Mouse (Mus musculus) cerebellum, postnatal 25 days (tissue): ENCODE measurements at regions not wholly inside any gene's neighbourhood (a gene's known extent, or its start where the extent isn't known, plus 50 kb on each side); places are given as distances from the start of the nearest gene placed in this dataset.

Experiments
- DNase-seq, 2 experiments: peaks; one replicate each; pipeline ENCODE4 v3.0.0; 2021; ENCODE audit warnings: mixed read lengths in 2 of 2

- DNase-seq = no peak
Observed at GRCm38 (mm10) chr2:139132121-139132520, 361.6 kb upstream of the Sptlc3 start.

GRCm38 (mm10) chr2:139147004-139147403 is 346.7 kb upstream of the Sptlc3 start:
- no peak for DNase-seq

- peak; percentile 24 to 57 for DNase-seq
Observed at GRCm38 (mm10) chr2:139179641-139180040, 314.1 kb upstream of the Sptlc3 start.

GRCm38 (mm10) chr2:139198281-139198680 is 295.4 kb upstream of the Sptlc3 start:
- peak; percentile 17 to 31 for DNase-seq

GRCm38 (mm10) chr2:139207649-139208048 is 286.1 kb upstream of the Sptlc3 start:
- DNase-seq = no peak

- DNase-seq = peak; percentile 20 to 22
Observed at GRCm38 (mm10) chr2:139220757-139221400, 272.8 kb upstream of the Sptlc3 start.

GRCm38 (mm10) chr2:139230453-139230852 is 263.3 kb upstream of the Sptlc3 start:
- DNase-seq = no peak

GRCm38 (mm10) chr2:139250138-139250537 is 243.6 kb upstream of the Sptlc3 start:
- no peak for DNase-seq

- no peak for DNase-seq
Observed at GRCm38 (mm10) chr2:139267119-139267518, 226.6 kb upstream of the Sptlc3 start.

- peak; percentile 77 to 84 for DNase-seq
Observed at GRCm38 (mm10) chr2:139276581-139276980, 217.1 kb upstream of the Sptlc3 start.

- DNase-seq = peak; percentile 89
Observed at GRCm38 (mm10) chr2:139277571-139277970, 216.1 kb upstream of the Sptlc3 start.

GRCm38 (mm10) chr2:139281056-139281455 is 212.7 kb upstream of the Sptlc3 start:
- no peak for DNase-seq

GRCm38 (mm10) chr2:139284315-139284714 is 209.4 kb upstream of the Sptlc3 start:
- peak; percentile 38 to 43 for DNase-seq

GRCm38 (mm10) chr2:139286446-139286845 is 207.3 kb upstream of the Sptlc3 start:
- no peak for DNase-seq

GRCm38 (mm10) chr2:139298541-139299152 is 195.1 kb upstream of the Sptlc3 start:
- no peak for DNase-seq

GRCm38 (mm10) chr2:139311401-139311812 is 182.3 kb upstream of the Sptlc3 start:
- peak; percentile 84 to 86 for DNase-seq

GRCm38 (mm10) chr2:139312053-139312452 is 181.7 kb upstream of the Sptlc3 start:
- peak; percentile 37 to 39 for DNase-seq

- DNase-seq = peak in 1 of 2 experiments; percentile 17
Observed at GRCm38 (mm10) chr2:139322509-139322908, 171.2 kb upstream of the Sptlc3 start.

GRCm38 (mm10) chr2:139325501-139325900 is 168.2 kb upstream of the Sptlc3 start:
- no peak for DNase-seq

GRCm38 (mm10) chr2:139334681-139335080 is 159.0 kb upstream of the Sptlc3 start:
- peak in 1 of 2 experiments; percentile 21 for DNase-seq

GRCm38 (mm10) chr2:139338240-139338639 is 155.5 kb upstream of the Sptlc3 start:
- DNase-seq = no peak

- peak; percentile 74 to 75 for DNase-seq
Observed at GRCm38 (mm10) chr2:139356280-139357010, 137.3 kb upstream of the Sptlc3 start.

- DNase-seq = peak; percentile 61
Observed at GRCm38 (mm10) chr2:139362245-139362847, 131.4 kb upstream of the Sptlc3 start.
